Mouse (Mus musculus): ENCODE data around the gene Cwc22.

The Cwc22 gene

DNA sequence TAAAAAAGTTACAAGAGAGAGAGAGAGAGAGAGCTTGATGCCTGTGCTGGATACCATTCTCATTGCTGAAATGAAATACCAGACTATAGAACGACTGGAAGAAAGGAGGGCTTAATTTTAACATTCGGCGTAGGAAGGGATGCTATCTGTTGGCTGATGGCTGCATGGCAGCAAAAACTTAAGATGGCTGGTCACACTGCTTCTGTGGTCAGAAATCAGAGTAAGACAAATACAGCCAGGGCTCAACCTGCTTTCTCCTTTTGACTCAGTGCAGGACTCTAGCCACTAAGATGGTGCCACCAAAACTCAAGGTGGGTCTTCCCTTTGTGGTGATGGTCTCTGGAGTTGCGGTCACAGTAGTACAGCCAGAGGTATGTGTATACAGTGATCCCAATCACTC is 70.7 kb downstream of the Cwc22 start:
- no peak for DNase-seq (ENCODE audit: low read depth)

DNA sequence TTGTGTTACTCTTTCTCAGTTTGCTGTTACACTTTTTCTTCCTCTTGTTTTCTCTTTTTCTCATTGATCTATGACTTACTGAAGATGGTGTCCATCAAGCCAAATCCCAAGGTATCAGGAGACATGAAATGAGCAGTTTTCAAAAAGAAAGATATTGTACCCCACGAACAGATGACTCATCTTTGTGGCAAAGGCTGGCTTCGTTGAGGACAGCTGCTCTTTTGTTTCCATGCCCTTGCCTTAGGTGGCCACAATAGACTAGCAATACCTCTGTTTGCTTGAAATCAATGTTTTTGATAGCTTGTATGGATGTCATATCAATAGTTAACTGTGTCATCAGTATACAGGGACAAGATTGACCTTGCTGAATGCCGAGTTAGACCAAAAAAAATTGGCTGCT is 71.5 kb downstream of the Cwc22 start:
- DNase-seq (ENCODE audit: low read depth): no peak

DNA sequence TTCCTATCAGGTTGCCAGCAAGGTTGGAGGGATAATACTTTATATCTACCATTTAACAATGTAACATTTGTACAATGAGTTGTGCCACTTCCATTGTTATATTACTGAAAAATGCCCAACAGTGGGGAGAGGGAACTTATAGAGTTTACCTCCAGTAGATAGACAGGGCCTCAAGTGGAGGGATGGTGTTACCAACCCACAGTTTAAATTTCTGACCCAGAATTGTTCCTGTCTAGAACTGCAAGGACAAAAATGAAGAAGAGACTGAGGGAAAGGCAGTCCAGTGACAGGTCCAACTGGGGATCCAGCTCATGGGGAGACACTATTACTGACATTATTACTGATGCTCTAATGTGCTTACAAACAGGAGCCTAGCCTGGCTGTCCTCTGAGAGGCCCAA is 72.4 kb downstream of the Cwc22 start:
- DNase-seq (ENCODE audit: low read depth): no peak

DNA sequence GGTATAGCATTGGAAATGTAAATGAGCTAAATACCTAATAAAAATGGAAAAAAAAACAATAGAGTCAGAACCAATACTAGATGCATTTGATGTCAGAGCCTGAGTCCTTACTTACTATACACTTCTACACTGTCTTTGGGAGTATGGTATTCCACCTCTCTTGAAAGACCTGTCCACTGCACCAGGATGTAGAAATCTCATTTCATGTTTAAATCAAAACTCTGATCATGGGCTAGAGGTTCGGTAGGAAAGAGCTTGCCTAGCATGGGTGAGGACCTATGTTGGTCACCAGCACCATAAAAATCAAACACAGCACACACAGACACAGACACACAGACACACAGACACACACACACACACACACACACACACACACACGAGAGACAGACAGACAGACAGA is 73.5 kb downstream of the Cwc22 start:
- DNase-seq (ENCODE audit: low read depth): no peak

DNA sequence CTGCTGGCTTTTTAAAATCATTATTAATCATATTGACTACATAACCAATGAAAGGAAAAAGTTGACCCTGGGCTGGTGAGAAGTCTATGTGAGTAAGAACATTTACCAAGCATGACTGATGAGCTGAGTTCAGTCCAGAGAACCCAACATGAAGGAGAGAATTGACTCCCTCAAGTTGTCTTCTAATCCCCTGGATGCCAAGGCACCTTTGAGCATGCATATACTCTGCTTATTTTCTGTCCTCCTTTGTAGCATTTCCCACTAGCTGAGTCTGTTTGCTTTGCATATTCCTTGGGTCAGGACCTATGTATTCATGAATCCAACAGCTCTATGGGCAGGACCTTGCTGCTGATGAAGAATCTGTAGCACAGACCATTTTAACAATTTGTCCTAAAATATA is 75.0 kb downstream of the Cwc22 start:
- no peak for DNase-seq (ENCODE audit: low read depth)

DNA sequence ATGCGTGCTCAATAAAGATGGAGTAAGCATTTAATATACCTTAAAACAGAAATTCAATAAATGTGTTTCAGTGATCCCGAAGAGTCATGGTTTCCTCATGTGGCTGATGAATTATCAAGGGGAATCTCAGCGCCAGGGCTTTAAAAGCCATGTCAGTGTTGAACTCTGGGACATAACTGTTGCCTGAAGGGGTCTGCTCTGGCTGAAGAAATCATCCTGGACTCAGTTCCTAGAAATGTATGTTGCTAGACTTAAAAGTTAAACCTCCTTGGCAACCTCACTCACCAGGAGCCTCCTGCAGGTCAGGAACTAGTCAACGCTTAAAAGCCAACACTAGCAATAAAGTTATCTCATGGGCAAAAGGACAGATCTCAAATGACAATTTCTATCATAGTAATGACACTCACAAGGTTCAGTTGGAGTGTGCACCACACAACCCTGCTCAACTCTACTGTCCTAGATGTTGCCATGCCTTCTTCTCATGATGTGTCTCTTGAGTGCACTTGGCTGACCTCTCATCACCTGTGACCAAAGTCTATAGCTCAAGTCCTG is 76.4 kb downstream of the Cwc22 start:
- no peak for DNase-seq (ENCODE audit: low read depth)

DNA sequence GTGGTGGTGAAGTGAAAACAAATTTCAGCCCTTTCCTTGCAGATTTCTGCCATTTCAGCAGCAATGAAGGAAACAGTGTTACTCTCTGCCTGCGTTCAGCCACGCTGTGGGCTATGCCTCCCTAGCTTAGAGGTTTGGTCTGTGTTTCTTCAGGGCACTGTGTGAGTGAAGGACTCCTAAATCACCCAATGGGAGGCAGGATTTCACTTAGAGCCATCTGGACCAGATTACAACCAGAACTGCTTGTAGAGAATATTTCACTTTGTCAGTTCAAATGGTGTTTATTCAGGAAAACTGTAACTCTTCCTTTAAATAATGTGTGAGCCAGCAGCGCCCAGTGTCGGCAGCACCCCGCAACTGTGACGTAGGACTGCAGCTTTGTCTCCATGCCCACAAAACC is 82.2 kb downstream of the Cwc22 start:
- DNase-seq (ENCODE audit: low read depth): no peak

DNA sequence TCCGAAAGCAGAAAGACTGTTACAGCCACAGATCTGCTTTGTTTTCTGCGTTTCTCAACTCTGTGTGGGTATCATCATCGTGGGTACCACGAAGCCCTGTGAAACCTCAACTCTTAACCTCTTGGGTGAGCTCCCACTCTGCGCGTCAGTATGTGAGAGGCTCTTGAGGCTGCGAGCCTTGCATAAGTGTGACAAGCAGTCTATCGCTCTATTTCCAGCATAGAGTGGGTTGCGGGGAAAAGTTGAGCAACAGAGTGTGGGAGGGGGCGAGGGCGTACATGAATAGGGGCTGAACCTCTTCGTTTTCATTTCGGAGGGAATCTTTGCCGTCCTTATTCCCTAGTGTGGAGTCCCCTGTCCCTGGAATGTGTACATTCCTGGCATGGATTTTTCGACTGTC is 82.7 kb downstream of the Cwc22 start:
- no peak for DNase-seq (ENCODE audit: low read depth)

DNA sequence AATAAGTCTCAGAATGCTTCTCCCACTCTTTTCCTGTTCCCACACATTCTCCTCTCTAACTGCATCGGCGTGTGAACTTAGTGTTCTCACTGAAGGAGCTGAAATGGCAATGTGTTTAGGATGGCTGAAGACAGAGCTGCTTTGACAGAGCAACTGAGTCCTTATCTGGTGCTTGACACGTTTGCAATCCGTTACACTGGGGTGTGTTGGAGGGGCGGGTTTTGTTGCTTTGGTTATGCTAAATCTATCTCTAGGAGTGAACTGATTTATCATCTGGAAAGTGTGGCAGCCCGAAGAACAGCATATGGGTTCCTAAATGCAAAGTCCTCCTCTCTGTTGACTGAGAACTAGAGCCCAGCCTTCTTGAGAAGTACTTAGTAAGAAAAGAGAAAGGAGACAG is 104.7 kb downstream of the Cwc22 start:
- DNase-seq (ENCODE audit: low read depth): no peak

DNA sequence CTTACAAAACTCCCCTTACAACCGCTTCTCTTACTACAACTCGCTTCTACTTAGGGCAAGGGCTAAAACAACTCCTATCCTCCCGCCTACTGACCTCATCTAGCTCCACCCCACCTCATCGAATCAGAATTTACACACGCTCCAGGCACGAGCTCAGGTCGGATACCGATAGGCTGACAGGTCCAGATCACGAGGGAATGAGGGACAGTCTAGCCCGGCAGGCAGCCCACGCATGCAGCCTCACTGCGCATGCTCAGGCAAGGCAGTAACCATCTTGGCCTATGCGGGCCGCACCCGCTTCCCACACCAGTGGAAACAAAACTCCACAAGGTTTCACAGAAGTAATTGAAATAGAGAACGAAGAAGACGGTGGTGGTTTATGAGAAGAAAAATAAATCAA is 106.6 kb downstream of the Cwc22 start:
- no peak for DNase-seq (ENCODE audit: low read depth)

DNA sequence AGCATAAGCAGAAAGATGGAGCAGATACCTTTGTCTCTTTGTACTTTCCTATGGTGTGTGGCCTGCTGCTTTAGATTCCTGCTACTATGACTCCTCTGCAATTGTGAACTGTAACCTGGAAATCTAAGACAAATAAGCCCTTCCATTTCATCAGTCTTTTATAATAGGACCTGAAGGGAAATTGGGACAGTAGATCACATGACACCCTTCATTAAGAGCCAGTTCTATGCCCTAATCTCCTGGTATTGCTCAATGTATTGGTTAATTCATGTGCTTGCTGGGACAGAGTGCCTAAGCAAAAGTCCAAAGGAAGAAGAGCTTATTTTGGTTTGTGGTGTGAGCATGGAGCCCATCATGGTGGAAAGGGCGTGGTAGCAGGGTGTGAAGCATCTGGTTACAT is 107.5 kb downstream of the Cwc22 start:
- DNase-seq (ENCODE audit: low read depth): no peak

DNA sequence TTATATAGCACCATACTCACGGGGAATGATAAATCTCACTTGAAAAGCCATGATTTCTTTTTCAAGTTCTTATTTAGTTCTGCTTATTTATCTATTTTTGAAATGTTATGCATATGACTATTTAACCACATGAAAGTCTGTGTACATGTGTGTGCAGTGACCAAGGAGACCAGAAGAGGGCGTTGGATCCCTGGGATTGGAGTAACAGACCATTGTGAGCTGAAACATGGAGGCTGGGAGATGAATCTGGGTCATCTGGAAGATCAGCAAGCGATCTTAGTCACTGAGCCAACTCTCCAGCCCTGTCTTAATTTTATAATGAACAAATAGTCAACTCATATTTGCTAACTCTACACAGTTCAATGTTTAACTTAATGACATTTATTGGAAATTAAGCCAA is 110.4 kb downstream of the Cwc22 start:
- DNase-seq (ENCODE audit: low read depth): no peak

All from naive thymus-derived CD4-positive, alpha-beta T cell, adult 2 months (primary cell).